ENCODE assay signal across 8 mouse cellular contexts in genomic region chr15:82046246-82046891, GRCm38 (mm10). TPM values are rescaled to one million over a fixed set of nuclear protein-coding genes. Genes with fewer than 3 reads are reported as not detected.
A peak's percentile ranks its signal among the peaks of the same experiment; 100 is the strongest.
DNase-seq lines count a peak whose midpoint lies in the region; ATAC-seq and TF ChIP-seq lines count a peak whose summit lies in the region.

No protein-coding gene starts in this region.

- peak overlapping the region; percentile 96 for H3K4me2 ChIP-seq in heart, embryonic 12.5 days
- peak overlapping the region; percentile 97 for H3K4me2 ChIP-seq in hindbrain, embryonic 16.5 days (ENCODE audit: low read length)
- peak overlapping the region; percentile 97 for H3K4me2 ChIP-seq in liver, embryonic 14.5 days (ENCODE audit: low read depth)
- peak overlapping the region; percentile 94 for H3K4me2 ChIP-seq in stomach, postnatal 0 days (replicated peaks; ENCODE audit: low read depth)

- no peak for TF ChIP-seq EP300 in liver, embryonic 14.5 days (IDR thresholded peaks at IDR 0.05; ENCODE audit: low read depth)
- TF ChIP-seq EP300 in stomach, postnatal 0 days (optimal IDR thresholded peaks at IDR 0.05): no peak

- DNase-seq in heart, postnatal 36 days: no peak
- DNase-seq in embryo, embryonic 10 days (ENCODE audit: low spot score): peak; percentile 23
- DNase-seq in liver, embryonic 14.5 days (ENCODE audit: low read depth in 3 of 3, low spot score in 3 of 3): peak in 1 of 3 experiments; percentile 11
- peak; percentile 34 for DNase-seq in stomach, postnatal 0 days (ENCODE audit: low spot score)
- DNase-seq in right cerebral cortex, adult 2 months (ENCODE audit: low spot score in 2 of 2): no peak

- peak overlapping the region; percentile 91; the same call in 1 of the 2 replicates for H3K27ac ChIP-seq in heart, embryonic 12.5 days (ENCODE audit: poor library complexity, severe bottlenecking)
- no peak overlapping the region for H3K27ac ChIP-seq in hindbrain, embryonic 16.5 days (ENCODE audit: low read depth, low read length)
- peak overlapping the region; percentile 80 for H3K27ac ChIP-seq in liver, embryonic 14.5 days
- H3K27ac ChIP-seq in stomach, postnatal 0 days (replicated peaks): peak overlapping the region; percentile 92; the same call in 1 of the 2 replicates

- H3K27me3 ChIP-seq in heart, embryonic 12.5 days (replicated peaks): 0 out of 2 replicates have a peak, but pooled peaks cover 8% of the 10 kb centered on the region
- H3K27me3 ChIP-seq in E14TG2a.4 (ENCODE audit: insufficient read depth, low read length): no peaks in the 10 kb centered on the region
- no peaks in the 10 kb centered on the region for H3K27me3 ChIP-seq in hindbrain, embryonic 16.5 days (replicated peaks; ENCODE audit: control insufficient read depth, insufficient read depth, low read length)
- H3K27me3 ChIP-seq in liver, embryonic 14.5 days (ENCODE audit: control insufficient read depth, insufficient read depth, low read length): no peaks in the 10 kb centered on the region; the same call in 1 of the 2 replicates
- H3K27me3 ChIP-seq in stomach, postnatal 0 days (ENCODE audit: control insufficient read depth, insufficient read depth, low read length): no peaks in the 10 kb centered on the region

- peak; percentile 46; the same call in 1 of the 2 replicates for ATAC-seq in heart, embryonic 12.5 days (ENCODE audit: insufficient number of reproducible peaks, low FRiP score)
- peak; percentile 31; the same call in 1 of the 2 replicates for ATAC-seq in hindbrain, embryonic 16.5 days
- ATAC-seq in liver, embryonic 14.5 days (ENCODE audit: insufficient read depth): 0 out of 2 replicates have a peak, but pooled peaks have one; percentile 23
- peak; percentile 30 for ATAC-seq in stomach, postnatal 0 days (ENCODE audit: low FRiP score, low TSS enrichment)

- no peaks in the 10 kb centered on the region for H3K9me3 ChIP-seq in heart, embryonic 12.5 days (replicated peaks)
- no peaks in the 10 kb centered on the region for H3K9me3 ChIP-seq in E14TG2a.4 (ENCODE audit: low read length)
- no peaks in the 10 kb centered on the region for H3K9me3 ChIP-seq in hindbrain, embryonic 16.5 days (ENCODE audit: control insufficient read depth, low read length)
- H3K9me3 ChIP-seq in liver, embryonic 14.5 days (ENCODE audit: control insufficient read depth, low read length): no peaks in the 10 kb centered on the region
- no peaks in the 10 kb centered on the region for H3K9me3 ChIP-seq in stomach, postnatal 0 days (ENCODE audit: control insufficient read depth, low read length)

- peaks cover 16% of the 10 kb centered on the region for H3K4me1 ChIP-seq in heart, embryonic 12.5 days (replicated peaks)
- peaks cover 45% of the 10 kb centered on the region for H3K4me1 ChIP-seq in E14TG2a.4 (replicated peaks; ENCODE audit: low read depth, low read length)
- peaks cover 13% of the 10 kb centered on the region for H3K4me1 ChIP-seq in hindbrain, embryonic 16.5 days (ENCODE audit: control insufficient read depth, insufficient read depth, low read depth, low read length)
- peaks cover 10 to 13% of the 10 kb centered on the region in 2 experiments for H3K4me1 ChIP-seq in liver, embryonic 14.5 days (replicated peaks; ENCODE audit: control insufficient read depth in 2 of 2, insufficient read depth in 2 of 2, low read length in 1 of 2)
- H3K4me1 ChIP-seq in stomach, postnatal 0 days (replicated peaks; ENCODE audit: control insufficient read depth, insufficient read depth): 0 out of 2 replicates have a peak, but pooled peaks cover 5% of the 10 kb centered on the region

- H3K9ac ChIP-seq in heart, embryonic 12.5 days: peak overlapping the region; percentile 94
- H3K9ac ChIP-seq in hindbrain, embryonic 16.5 days (ENCODE audit: low read depth, low read length): peak overlapping the region; percentile 88
- peak overlapping the region; percentile 96 for H3K9ac ChIP-seq in liver, embryonic 14.5 days (replicated peaks)
- H3K9ac ChIP-seq in stomach, postnatal 0 days (ENCODE audit: low read length): peak overlapping the region; percentile 96

- H3K4me3 ChIP-seq in heart, embryonic 12.5 days: peak overlapping the region; percentile 94
- peak overlapping the region; percentile 100 for H3K4me3 ChIP-seq in E14TG2a.4 (replicated peaks; ENCODE audit: low read length)
- peak overlapping the region; percentile 100 for H3K4me3 ChIP-seq in hindbrain, embryonic 16.5 days (ENCODE audit: low read length)
- peak overlapping the region; percentile 100 for H3K4me3 ChIP-seq in liver, embryonic 14.5 days (ENCODE audit: insufficient read depth in 1 of 2, low read depth in 2 of 2, low read length in 2 of 2)
- H3K4me3 ChIP-seq in stomach, postnatal 0 days (ENCODE audit: low read depth, low read length): peak overlapping the region; percentile 98

- H3K36me3 ChIP-seq in heart, embryonic 12.5 days: peaks cover 15% of the 10 kb centered on the region
- peaks cover 39% of the 10 kb centered on the region for H3K36me3 ChIP-seq in E14TG2a.4 (ENCODE audit: insufficient read depth, low read length)
- H3K36me3 ChIP-seq in hindbrain, embryonic 16.5 days (ENCODE audit: control insufficient read depth, insufficient read depth, low read length): peaks cover 8% of the 10 kb centered on the region
- H3K36me3 ChIP-seq in liver, embryonic 14.5 days (replicated peaks; ENCODE audit: control insufficient read depth, insufficient read depth, low read depth): peaks cover 16% of the 10 kb centered on the region
- H3K36me3 ChIP-seq in stomach, postnatal 0 days (ENCODE audit: control insufficient read depth, insufficient read depth, low read length): peaks cover 6% of the 10 kb centered on the region; the same call in 1 of the 2 replicates

- intact Hi-C loops in heart, postnatal 36 days (cut with DNase I): loop anchor here (2.0 to 5.0 kb wide), 2 partner anchors 30 to 81 kb away; partner anchors contain the start of gene Ccdc134

- TF ChIP-seq CTCF in E14TG2a.4 (conservative IDR thresholded peaks at IDR 0.05; ENCODE audit: low read length): no peak
- no peak for TF ChIP-seq CTCF in liver, embryonic 14.5 days (IDR thresholded peaks at IDR 0.05; ENCODE audit: low read depth)
- TF ChIP-seq CTCF in stomach, postnatal 0 days (IDR thresholded peaks at IDR 0.05; ENCODE audit: low read depth): no peak

- 2% methylated on average over 26 of the region's 26 CpGs for WGBS in heart, embryonic 12.5 days
- 6% methylated on average over 26 of the region's 26 CpGs for WGBS in hindbrain, embryonic 16.5 days
- under 1% methylated on average over 26 of the region's 26 CpGs for WGBS in liver, embryonic 14.5 days (ENCODE audit: insufficient replicate concordance)
- 2% methylated on average over 26 of the region's 26 CpGs for WGBS in stomach, postnatal 0 days

RNA-seq across cellular contexts. Expression of gene Snu13, which starts 1.0 kb away (rescaled TPM):
- polyA plus RNA-seq in heart, embryonic 12.5 days (2016; fragmentation: Nextera tagmentation; extraction: Ambion mirVana): 150 and 157 TPM in 2 replicates
- total RNA-seq in heart, postnatal 36 days (2021): 10 to 100 TPM; 51.0 to 55.2 TPM
- polyA plus RNA-seq in hindbrain, embryonic 16.5 days (2015; fragmentation: Nextera tagmentation; extraction: Ambion mirVana): 254 and 268 TPM in 2 replicates
- 78.8 and 83.1 TPM in 2 replicates for polyA plus RNA-seq in liver, embryonic 14.5 days (2012; rRNA removed)
- polyA plus RNA-seq in liver, embryonic 14.5 days (2014; fragmentation: Nextera tagmentation; extraction: Ambion mirVana): 187 TPM in 2 replicates
- 130 and 133 TPM in 2 replicates for polyA plus RNA-seq in stomach, postnatal 0 days (2015; fragmentation: Nextera tagmentation; extraction: Ambion mirVana)

RNA-seq across cellular contexts. Expression of gene 4930407I10Rik, which starts 12.6 kb away (rescaled TPM):
- not detected in 2 replicates for polyA plus RNA-seq in heart, embryonic 12.5 days (2016; fragmentation: Nextera tagmentation; extraction: Ambion mirVana)
- not detected for total RNA-seq in heart, postnatal 36 days (2021)
- polyA plus RNA-seq in hindbrain, embryonic 16.5 days (2015; fragmentation: Nextera tagmentation; extraction: Ambion mirVana): not detected in 2 replicates
- not detected in 2 replicates for polyA plus RNA-seq in liver, embryonic 14.5 days (2012; rRNA removed)
- not detected in 2 replicates for polyA plus RNA-seq in liver, embryonic 14.5 days (2014; fragmentation: Nextera tagmentation; extraction: Ambion mirVana)
- polyA plus RNA-seq in stomach, postnatal 0 days (2015; fragmentation: Nextera tagmentation; extraction: Ambion mirVana): 0.04 TPM in 1 of 2 replicates, not detected in the other

RNA-seq across cellular contexts. Expression of gene Desi1, which starts 12.7 kb away (rescaled TPM):
- polyA plus RNA-seq in heart, embryonic 12.5 days (2016; fragmentation: Nextera tagmentation; extraction: Ambion mirVana): 22.8 and 24.6 TPM in 2 replicates
- 10 to 100 TPM; 26.9 to 30.9 TPM for total RNA-seq in heart, postnatal 36 days (2021)
- 53.7 and 56.1 TPM in 2 replicates for polyA plus RNA-seq in hindbrain, embryonic 16.5 days (2015; fragmentation: Nextera tagmentation; extraction: Ambion mirVana)
- 8.3 and 9.3 TPM in 2 replicates for polyA plus RNA-seq in liver, embryonic 14.5 days (2012; rRNA removed)
- polyA plus RNA-seq in liver, embryonic 14.5 days (2014; fragmentation: Nextera tagmentation; extraction: Ambion mirVana): 8.6 and 11.3 TPM in 2 replicates
- 20.8 and 22.8 TPM in 2 replicates for polyA plus RNA-seq in stomach, postnatal 0 days (2015; fragmentation: Nextera tagmentation; extraction: Ambion mirVana)

RNA-seq across cellular contexts. Expression of gene Mei1, which starts 23.4 kb away (rescaled TPM):
- polyA plus RNA-seq in heart, embryonic 12.5 days (2016; fragmentation: Nextera tagmentation; extraction: Ambion mirVana): not detected in 2 replicates
- total RNA-seq in heart, postnatal 36 days (2021): not detected
- 0.06 and 0.11 TPM in 2 replicates for polyA plus RNA-seq in hindbrain, embryonic 16.5 days (2015; fragmentation: Nextera tagmentation; extraction: Ambion mirVana)
- not detected in 2 replicates for polyA plus RNA-seq in liver, embryonic 14.5 days (2012; rRNA removed)
- not detected in 2 replicates for polyA plus RNA-seq in liver, embryonic 14.5 days (2014; fragmentation: Nextera tagmentation; extraction: Ambion mirVana)
- polyA plus RNA-seq in stomach, postnatal 0 days (2015; fragmentation: Nextera tagmentation; extraction: Ambion mirVana): 0.02 and 0.04 TPM in 2 replicates

RNA-seq across cellular contexts. Expression of gene Xrcc6, which starts 58.7 kb away (rescaled TPM):
- 68.7 and 80.2 TPM in 2 replicates for polyA plus RNA-seq in heart, embryonic 12.5 days (2016; fragmentation: Nextera tagmentation; extraction: Ambion mirVana)
- 10 to 100 TPM; 25.0 to 26.5 TPM for total RNA-seq in heart, postnatal 36 days (2021)
- 44.4 and 48.9 TPM in 2 replicates for polyA plus RNA-seq in hindbrain, embryonic 16.5 days (2015; fragmentation: Nextera tagmentation; extraction: Ambion mirVana)
- polyA plus RNA-seq in liver, embryonic 14.5 days (2012; rRNA removed): 13.9 and 22.1 TPM in 2 replicates
- 52.9 and 62.3 TPM in 2 replicates for polyA plus RNA-seq in liver, embryonic 14.5 days (2014; fragmentation: Nextera tagmentation; extraction: Ambion mirVana)
- polyA plus RNA-seq in stomach, postnatal 0 days (2015; fragmentation: Nextera tagmentation; extraction: Ambion mirVana): 30.4 and 31.2 TPM in 2 replicates

Comparison
In these comparisons a context has a peak if more than half of its experiments do, and no peak if none do; other contexts are left out.
1. DNase-seq: peak in embryo, embryonic 10 days (single experiment) and stomach, postnatal 0 days (single experiment); none in heart, postnatal 36 days (0 of 2) and right cerebral cortex, adult 2 months (0 of 2).
2. Peak in every context shown above with its lines, with median percentiles within 50 percentile points of each other: ATAC-seq, H3K4me2 ChIP-seq, H3K4me3 ChIP-seq and H3K9ac ChIP-seq.